Mouse (Mus musculus) CH12.LX (cell line): Measurements from ENCODE around the gene Ctnnd2. TPM values are rescaled to one million over a fixed set of nuclear protein-coding genes. Genes with fewer than 3 reads are reported as not detected.

ENCODE experiments used
- DNase-seq: peaks from one replicate; pipeline ENCODE4 v3.0.0-alpha.2; 2013; ENCODE audit errors: extremely low read depth
- H3K27ac ChIP-seq: 2 replicates; pipeline ENCODE4 v1.5.1; 2012; ENCODE audit warnings: low read depth, mild to moderate bottlenecking, control low read depth, moderate library complexity; ENCODE audit not compliant: insufficient read depth
- H3K27me3 ChIP-seq: replicated peaks from 2 replicates; pipeline ENCODE3; 2012; ENCODE audit warnings: inconsistent platforms
- H3K36me3 ChIP-seq, 2 experiments: replicated peaks in 1 of 2; 2 replicates each; pipeline versions ENCODE3 to v1.6.1; 2012; ENCODE audit warnings: inconsistent platforms in 1 of 2, low read length in 1 of 2, mild to moderate bottlenecking in 1 of 2, mixed read lengths in 1 of 2, moderate library complexity in 1 of 2; ENCODE audit not compliant: control insufficient read depth in 1 of 2, insufficient read depth in 1 of 2
- H3K4me1 ChIP-seq, 2 experiments: 2 replicates each; pipeline ENCODE4 v1.6.1; 2012; ENCODE audit warnings: inconsistent platforms in 1 of 2, moderate library complexity in 1 of 2; ENCODE audit not compliant: insufficient read depth in 2 of 2, control insufficient read depth in 1 of 2
- H3K4me2 ChIP-seq: 2 replicates; pipeline ENCODE4 v1.6.1; 2012; ENCODE audit warnings: low read depth, mild to moderate bottlenecking, control low read depth; ENCODE audit not compliant: poor library complexity, insufficient read depth, severe bottlenecking
- H3K4me3 ChIP-seq, 3 experiments: fragments of 150-350 bp in 1 of 3; sonication (generic) in 1 of 3; replicated peaks in 1 of 3; 2 replicates each; pipeline versions ENCODE3 to v1.5.1; 2011 to 2012; ENCODE audit warnings: low read depth in 2 of 3, low read length in 2 of 3, mild to moderate bottlenecking in 2 of 3, moderate library complexity in 2 of 3, control low read depth in 1 of 3, improper control_type of control experiment in 1 of 3, inconsistent platforms in 1 of 3, mixed read lengths in 1 of 3; ENCODE audit not compliant: poor library complexity in 1 of 3
- H3K79me2 ChIP-seq: replicated peaks from 2 replicates; pipeline ENCODE4 v1.6.1; 2012; ENCODE audit warnings: mild to moderate bottlenecking, moderate library complexity; ENCODE audit not compliant: control insufficient read depth, poor library complexity, insufficient read depth, severe bottlenecking; ENCODE audit errors: extremely low read depth
- H3K9ac ChIP-seq: 2 replicates; pipeline ENCODE4 v1.6.1; 2012; ENCODE audit warnings: low read depth, mild to moderate bottlenecking, control low read depth, moderate library complexity; ENCODE audit not compliant: insufficient read depth
- H3K9me3 ChIP-seq: replicated peaks from 2 replicates; pipeline ENCODE3; 2012; ENCODE audit warnings: low read length, inconsistent platforms, mixed read lengths
- BHLHE40 ChIP-seq: IDR thresholded peaks from 2 replicates; pipeline ENCODE4 v1.6.1; 2011; ENCODE audit warnings: mild to moderate bottlenecking, low read depth, low read length, improper control_type of control experiment
- CHD1 ChIP-seq: IDR thresholded peaks from 2 replicates; pipeline ENCODE4 v1.6.1; 2012; ENCODE audit warnings: low read depth, low read length, improper control_type of control experiment, inconsistent platforms
- CHD2 ChIP-seq: IDR thresholded peaks from 2 replicates; pipeline ENCODE4 v1.6.1; 2011; ENCODE audit warnings: low read length, improper control_type of control experiment
- E2F4 ChIP-seq: IDR thresholded peaks from 2 replicates; pipeline ENCODE4 v1.6.1; 2011; ENCODE audit warnings: low read depth, low read length, improper control_type of control experiment; ENCODE audit not compliant: insufficient replicate concordance
- IRF4 ChIP-seq: IDR thresholded peaks from 2 replicates; pipeline ENCODE4 v1.6.1; 2014; ENCODE audit warnings: low read depth, mild to moderate bottlenecking, inconsistent platforms, low read length, improper control_type of control experiment
- MAX ChIP-seq: IDR thresholded peaks from 2 replicates; pipeline ENCODE4 v1.6.1; 2011; ENCODE audit warnings: low read length, improper control_type of control experiment
- MAZ ChIP-seq: IDR thresholded peaks from 2 replicates; pipeline ENCODE4 v1.6.1; 2012; ENCODE audit warnings: low read depth, mild to moderate bottlenecking, inconsistent platforms, low read length, improper control_type of control experiment, moderate library complexity
- MXI1 ChIP-seq: IDR thresholded peaks from 2 replicates; pipeline ENCODE4 v1.6.1; 2011; ENCODE audit warnings: mild to moderate bottlenecking, low read depth, low read length, improper control_type of control experiment
- PAX5 ChIP-seq: IDR thresholded peaks from 2 replicates; pipeline ENCODE4 v1.6.1; 2012; ENCODE audit warnings: low read length, inconsistent platforms, mixed read lengths
- POLR2AphosphoS2 ChIP-seq: IDR thresholded peaks from 2 replicates; pipeline ENCODE4 v1.6.1; 2011; ENCODE audit warnings: low read depth, low read length, improper control_type of control experiment
- RAD21 ChIP-seq: IDR thresholded peaks from 2 replicates; pipeline ENCODE4 v1.6.1; 2011; ENCODE audit warnings: low read depth, mild to moderate bottlenecking, low read length, improper control_type of control experiment, moderate library complexity
- RCOR1 ChIP-seq: conservative IDR thresholded peaks from 2 replicates; pipeline ENCODE4 v1.6.1; 2012; ENCODE audit warnings: low read depth, mild to moderate bottlenecking, inconsistent platforms, low read length, improper control_type of control experiment
- SIN3A ChIP-seq: IDR thresholded peaks from 2 replicates; pipeline ENCODE4 v1.6.1; 2012; ENCODE audit warnings: low read length, improper control_type of control experiment, inconsistent platforms
- SMC3 ChIP-seq: IDR thresholded peaks from 2 replicates; pipeline ENCODE4 v1.6.1; 2011; ENCODE audit warnings: low read depth, low read length, improper control_type of control experiment
- TBP ChIP-seq: conservative IDR thresholded peaks from 2 replicates; pipeline ENCODE4 v1.6.1; 2011; ENCODE audit warnings: low read depth, low read length, improper control_type of control experiment
- UBTF ChIP-seq: IDR thresholded peaks from 2 replicates; pipeline ENCODE4 v1.6.1; 2012; ENCODE audit warnings: low read depth, mild to moderate bottlenecking, inconsistent platforms, low read length, improper control_type of control experiment, moderate library complexity
- USF2 ChIP-seq: conservative IDR thresholded peaks from 2 replicates; pipeline ENCODE4 v1.6.1; 2011; ENCODE audit warnings: low read depth, low read length, improper control_type of control experiment
- ZC3H11A ChIP-seq: IDR thresholded peaks from 2 replicates; pipeline ENCODE4 v1.6.1; 2012; ENCODE audit warnings: low read depth, mild to moderate bottlenecking, inconsistent platforms, low read length, improper control_type of control experiment
- ZKSCAN1 ChIP-seq: IDR thresholded peaks from 2 replicates; pipeline ENCODE4 v1.6.1; 2012; ENCODE audit warnings: low read depth, inconsistent platforms, low read length, improper control_type of control experiment, borderline replicate concordance
- ZMIZ1 ChIP-seq: IDR thresholded peaks from 2 replicates; pipeline ENCODE4 v1.6.1; 2012; ENCODE audit warnings: low read depth, mild to moderate bottlenecking, inconsistent platforms, low read length, improper control_type of control experiment
- dilution Hi-C: fragments of 300-500 bp; cut with MboI; formaldehyde crosslinking; loops from 2 replicates; pipeline ENCODE4 v1.14.3; 2020; ENCODE audit warnings: low sequenced_read_pairs; ENCODE audit not compliant: extremely low pct_unique_long_range_greater_than_20kb, extremely low pct_ligation_motif_present
- in situ Hi-C: fragments of 300-500 bp; cut with MboI; formaldehyde crosslinking; loops from 3 replicates; pipeline ENCODE4 v1.14.3; 2019; ENCODE audit warnings: low sequenced_read_pairs, low pct_ligation_motif_present, low pct_unique_long_range_greater_than_20kb, mixed read lengths
- polyA plus RNA-seq: library from polyadenylated mRNA; unstranded; fragments of >175 nt; gene quantifications from 2 replicates; pipeline ENCODE4 v1.2.1, GENCODE M21; 2012; ENCODE audit warnings: low read depth; ENCODE audit not compliant: insufficient read length
- total RNA-seq, 2 experiments: library from RNA; depleted of rRNA; stranded (reverse); fragments of 300-350 nt in 1 of 2; fragments of >200 nt in 1 of 2; gene quantifications; 2 replicates each; pipeline ENCODE4 v1.2.3; 2012 to 2014

Ctnnd2 gene
- total and polyA plus RNA-seq, 3 experiments = 0.23 TPM; not detected in 2

DNA sequence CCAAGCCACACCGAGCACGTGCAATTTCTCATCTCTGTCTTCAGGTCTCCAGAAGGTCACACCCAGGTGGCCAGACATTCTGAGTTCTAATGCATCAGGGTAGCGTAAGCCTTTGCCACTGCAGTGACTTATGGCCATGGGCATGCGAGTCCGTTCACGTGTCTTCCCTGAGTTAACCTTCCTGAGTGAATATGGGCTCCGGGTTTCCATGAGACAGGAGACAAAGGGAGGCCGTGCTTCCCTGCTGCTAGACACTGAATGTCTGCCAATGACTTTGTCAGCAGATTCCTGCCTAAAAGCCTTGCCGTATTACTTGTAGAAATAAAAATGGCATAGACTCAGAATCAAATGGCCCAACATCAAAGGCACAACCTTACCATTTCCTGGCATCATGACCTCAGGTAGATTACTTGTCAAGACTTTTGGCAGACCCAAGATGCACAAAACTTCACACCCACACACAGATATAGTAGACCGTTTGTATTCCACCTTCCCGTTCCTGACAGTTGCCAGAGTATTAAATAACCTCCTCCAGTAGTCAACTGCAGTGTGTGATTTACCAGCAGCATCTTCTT is 804.9 kb downstream of the Ctnnd2 start:
- dilution Hi-C loops (no loop called here), in situ Hi-C loops (no loop called here)
- Histone ChIP-seq H3K9ac (no peak overlapping the region), H3K4me2 (no peak overlapping the region), H3K9me3 (no peaks in the 10 kb centered on the region), H3K79me2 (no peaks in the 10 kb centered on the region), H3K4me3 (no peak overlapping the region), H3K36me3 (no peaks in the 10 kb centered on the region), H3K27ac (no peak overlapping the region), H3K4me1 (peaks cover 3 to 5% of the 10 kb centered on the region in 2 experiments; a peak in 3 of 4 replicates), H3K27me3 (no peaks in the 10 kb centered on the region)
- TF ChIP-seq CHD1 = no peak
- no peak for TF ChIP-seq MAX
- no peak for TF ChIP-seq UBTF
- TF ChIP-seq SIN3A = no peak
- no peak for TF ChIP-seq TBP
- no peak for DNase-seq

DNA sequence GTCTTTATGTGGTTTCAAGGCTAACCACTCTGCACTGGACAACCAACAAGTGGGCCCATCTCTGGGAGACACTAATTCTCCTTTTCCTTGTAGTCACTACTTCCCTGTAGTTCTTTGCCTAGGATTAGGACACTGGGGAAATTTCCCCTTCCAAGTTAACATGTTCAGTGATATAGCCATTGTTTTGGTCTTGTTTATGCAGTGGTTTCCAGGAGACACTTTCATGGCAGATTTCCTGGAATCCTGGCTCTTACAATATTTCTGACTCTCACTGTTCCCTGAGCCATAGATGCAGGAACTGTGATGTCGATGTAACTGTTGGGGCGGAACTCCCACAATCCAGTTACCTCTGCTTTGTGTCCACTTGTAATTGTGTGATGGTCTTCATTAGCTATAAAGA is 814.5 kb downstream of the Ctnnd2 start:
- Histone ChIP-seq H3K27ac (no peak overlapping the region), H3K4me3 (no peak overlapping the region), H3K79me2 (no peaks in the 10 kb centered on the region), H3K36me3 (no peaks in the 10 kb centered on the region), H3K4me2 (no peak overlapping the region), H3K9ac (no peak overlapping the region), H3K9me3 (no peaks in the 10 kb centered on the region), H3K4me1 (0 out of 4 replicates have a peak, but pooled peaks cover 0 to 2% of the 10 kb centered on the region in 2 experiments), H3K27me3 (no peaks in the 10 kb centered on the region)
- in situ Hi-C loops (no loop called here), dilution Hi-C loops (no loop called here)
- DNase-seq = no peak
- TF ChIP-seq CHD2 (no peak), E2F4 (no peak), ZKSCAN1 (no peak), MAZ (no peak), RCOR1 (no peak), PAX5 (no peak), SMC3 (no peak), IRF4 (no peak), RAD21 (no peak), ZC3H11A (no peak), USF2 (no peak), TBP (no peak), ZMIZ1 (no peak), CHD1 (no peak), BHLHE40 (no peak), MXI1 (no peak), POLR2AphosphoS2 (no peak)
- TF ChIP-seq, all 38 proteins: peak for 0
